Mouse (Mus musculus) cerebellum, adult 2 months (tissue): ENCODE data around the gene P4htm.

Experiments
- CTCF ChIP-seq: fragments of 200-500 bp; IDR thresholded peaks from 2 replicates; pipeline ENCODE4 v1.5.1; 2011; ENCODE audit warnings: low read depth, mild to moderate bottlenecking, control low read depth, low read length, moderate library complexity, borderline replicate concordance; ENCODE audit not compliant: insufficient read depth
- POLR2A ChIP-seq: fragments of 200-500 bp; IDR thresholded peaks from 2 replicates; pipeline ENCODE4 v1.6.1; 2011; ENCODE audit warnings: low read length, control low read depth, borderline replicate concordance; ENCODE audit not compliant: insufficient read depth

- TF ChIP-seq POLR2A (peak; percentile 80), CTCF (no peak)
These were observed at the start of gene P4htm for GRCm38 (mm10) chr9:108596998-108597764.
